Mouse (Mus musculus): ENCODE data around the gene Pspn.
A peak's percentile ranks its signal among the peaks of the same experiment; 100 is the strongest.

Pspn gene

GRCm38 (mm10) chr17:56996506-56996905 is 3.3 kb downstream of the Pspn start:
- DNase-seq (ENCODE audit: low read depth, low spot score): no peak

- no peak for DNase-seq (ENCODE audit: low read depth, low spot score)
These were observed 4.8 kb downstream of the Pspn start for GRCm38 (mm10) chr17:56995046-56995445.

GRCm38 (mm10) chr17:56990966-56991365 is 8.9 kb downstream of the Pspn start:
- no peak for DNase-seq (ENCODE audit: low read depth, low spot score)

- DNase-seq (ENCODE audit: low read depth, low spot score): peak; percentile 89
These were observed 9.6 kb downstream of the Pspn start, which contains the start of gene Clpp for GRCm38 (mm10) chr17:56990115-56990746. TSS of gene Clpp (plus strand) at chr17:56990305.

GRCm38 (mm10) chr17:56989467-56990114 is 10.2 kb downstream of the Pspn start:
- DNase-seq (ENCODE audit: low read depth, low spot score): peak; percentile 68

- no peak for DNase-seq (ENCODE audit: low read depth, low spot score)
These were observed 10.8 kb downstream of the Pspn start for GRCm38 (mm10) chr17:56988921-56989430.

- DNase-seq (ENCODE audit: low read depth, low spot score): no peak
These were observed 11.4 kb downstream of the Pspn start for GRCm38 (mm10) chr17:56988441-56988840.

- DNase-seq (ENCODE audit: low read depth, low spot score): no peak
These were observed 13.6 kb downstream of the Pspn start for GRCm38 (mm10) chr17:56986105-56986805.

GRCm38 (mm10) chr17:56985656-56986055 is 14.2 kb downstream of the Pspn start:
- no peak for DNase-seq (ENCODE audit: low read depth, low spot score)

GRCm38 (mm10) chr17:56984886-56985285 is 14.9 kb downstream of the Pspn start:
- DNase-seq (ENCODE audit: low read depth, low spot score): no peak

GRCm38 (mm10) chr17:56982013-56982412 is 17.8 kb downstream of the Pspn start, which contains the start of gene Acer1:
TSS of gene Acer1 (minus strand) at chr17:56982126.
- no peak for DNase-seq (ENCODE audit: low read depth, low spot score)

GRCm38 (mm10) chr17:56981049-56981448 is 18.8 kb downstream of the Pspn start:
- DNase-seq (ENCODE audit: low read depth, low spot score): no peak

GRCm38 (mm10) chr17:56979524-56979923 is 20.3 kb downstream of the Pspn start:
- no peak for DNase-seq (ENCODE audit: low read depth, low spot score)

GRCm38 (mm10) chr17:56976531-56977390 is 23.1 kb downstream of the Pspn start:
- DNase-seq (ENCODE audit: low read depth, low spot score): no peak

- DNase-seq (ENCODE audit: low read depth, low spot score): no peak
These were observed 24.4 kb downstream of the Pspn start for GRCm38 (mm10) chr17:56975391-56975790.

- DNase-seq (ENCODE audit: low read depth, low spot score): no peak
These were observed 25.0 kb downstream of the Pspn start for GRCm38 (mm10) chr17:56974708-56975240.

GRCm38 (mm10) chr17:56973956-56974707 is 25.7 kb downstream of the Pspn start:
- no peak for DNase-seq (ENCODE audit: low read depth, low spot score)

GRCm38 (mm10) chr17:56970081-56970480 is 29.7 kb downstream of the Pspn start:
- no peak for DNase-seq (ENCODE audit: low read depth, low spot score)

- DNase-seq (ENCODE audit: low read depth, low spot score): no peak
These were observed 30.5 kb downstream of the Pspn start for GRCm38 (mm10) chr17:56969321-56969720.

- DNase-seq (ENCODE audit: low read depth, low spot score): no peak
These were observed 36.2 kb downstream of the Pspn start for GRCm38 (mm10) chr17:56963646-56964045.

Measured in retina, adult 2 months (tissue).